Mouse (Mus musculus): ENCODE measurements at regions not wholly inside any gene's neighbourhood (a gene's known extent, or its start where the extent isn't known, plus 50 kb on each side); places are given as distances from the start of the nearest gene placed in this dataset.

GRCm38 (mm10) chr8:29999413-29999812 is 2551.9 kb downstream of the Poteg start:
- no peak overlapping the region for H3K4me3 ChIP-seq (ENCODE audit: low read depth, low read length)
- no peak overlapping the region for H3K9ac ChIP-seq
- H3K27me3 ChIP-seq (ENCODE audit: insufficient read depth, low read length) = no peaks in the 10 kb centered on the region
- ATAC-seq = no peak
- H3K4me2 ChIP-seq (ENCODE audit: low read depth) = no peak overlapping the region
- H3K36me3 ChIP-seq (ENCODE audit: insufficient read depth) = no peaks in the 10 kb centered on the region
- H3K27ac ChIP-seq (ENCODE audit: low read depth, low read length) = no peak overlapping the region
- H3K4me1 ChIP-seq (ENCODE audit: insufficient read depth) = no peaks in the 10 kb centered on the region
- no peak for DNase-seq
- 0 out of 2 replicates have a peak, but pooled peaks cover 3% of the 10 kb centered on the region for H3K9me3 ChIP-seq (ENCODE audit: low read length)
- no peak for TF ChIP-seq CTCF (IDR thresholded peaks at IDR 0.05; ENCODE audit: low read depth)
- WGBS = 96% methylated on average over 2 of the region's 2 CpGs

Measured in forebrain, postnatal 0 days (tissue).